Mouse (Mus musculus) ES-E14 (cell line): ENCODE results near the gene Smpd3.

Experiments
- CHD2 ChIP-seq: IDR thresholded peaks from 2 replicates; pipeline ENCODE4 v1.6.1; 2014; ENCODE audit warnings: mild to moderate bottlenecking, low read depth, low read length, inconsistent platforms
- ZNF384 ChIP-seq: IDR thresholded peaks from 2 replicates; pipeline ENCODE4 v1.6.1; 2012; ENCODE audit warnings: low read depth, low read length, inconsistent platforms

DNA sequence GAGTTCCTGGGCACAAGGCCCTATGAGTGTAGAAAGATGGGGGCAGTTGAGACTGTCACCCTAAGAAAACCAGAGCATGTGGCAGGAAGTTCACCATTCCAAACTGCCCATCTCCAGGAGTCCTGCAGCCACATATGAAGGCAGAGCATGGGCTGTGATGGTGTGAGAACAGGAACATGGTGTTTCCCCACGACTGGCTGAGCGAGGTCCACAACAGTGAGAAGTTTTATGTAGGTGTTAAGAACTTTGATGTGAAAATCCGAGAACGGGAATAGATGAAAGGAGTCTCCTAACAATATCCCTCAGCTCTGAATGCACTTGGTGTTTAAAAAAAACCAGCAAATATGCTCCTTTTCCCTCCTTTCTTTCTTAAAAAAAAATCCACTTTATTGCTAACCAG is 5.3 kb downstream of the Smpd3 start:
- TF ChIP-seq ZNF384 (no peak), CHD2 (no peak)
